Mouse (Mus musculus) small intestine, adult 2 months (tissue): ENCODE results near the gene Syngr1.

Source experiments
- CTCF ChIP-seq: fragments of 200-500 bp; IDR thresholded peaks from 2 replicates; pipeline ENCODE4 v1.5.1; 2012; ENCODE audit warnings: low read depth, mild to moderate bottlenecking, control low read depth, inconsistent platforms, low read length, moderate library complexity, mixed read lengths; ENCODE audit not compliant: insufficient replicate concordance, insufficient read length; ENCODE audit errors: extremely low read depth
- POLR2A ChIP-seq: fragments of 200-500 bp; IDR thresholded peaks from 2 replicates; pipeline ENCODE4 v1.6.1; 2012; ENCODE audit warnings: low read depth, mild to moderate bottlenecking, control low read depth, inconsistent platforms, low read length, moderate library complexity

DNA sequence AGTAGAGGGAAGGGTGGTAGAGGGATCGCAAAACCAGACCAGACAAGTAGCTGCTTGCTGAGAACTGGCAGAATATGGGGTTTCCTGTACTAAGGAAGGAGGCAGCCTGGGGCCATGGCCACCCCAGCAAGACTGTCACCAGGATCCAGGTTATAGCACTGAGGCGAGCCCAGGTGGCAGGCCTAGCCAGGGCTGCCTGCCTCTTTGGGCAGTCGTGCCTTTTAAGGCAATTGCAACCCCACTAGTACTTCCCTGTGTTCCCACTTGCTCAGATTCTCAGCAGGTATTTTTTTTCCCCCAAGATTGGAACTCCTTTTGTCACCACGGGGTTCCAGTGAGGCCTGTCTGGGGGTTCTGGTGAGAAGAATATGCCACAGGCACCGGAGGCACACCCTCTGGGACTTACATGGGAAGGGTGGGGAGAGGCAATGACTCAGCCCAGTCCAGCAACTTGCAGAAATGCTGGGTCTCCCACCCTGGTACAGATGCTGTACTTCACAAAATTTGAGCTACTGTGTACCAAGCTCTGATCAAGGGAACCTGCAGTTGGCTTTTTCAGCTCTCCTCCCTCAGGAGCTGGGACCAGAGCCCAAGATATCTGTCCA lies 15.3 kb upstream of the Syngr1 start:
- TF ChIP-seq POLR2A: no peak
- no peak for TF ChIP-seq CTCF
